Mouse (Mus musculus) neural tube, embryonic 10.5 days (tissue): ENCODE data around the gene Agbl3.

Experiments
- DNase-seq: peaks from one replicate; pipeline ENCODE4 v3.0.0-alpha.2; 2017; ENCODE audit warnings: low spot score; ENCODE audit errors: extremely low spot score

Agbl3 gene

GRCm38 (mm10) chr6:34780231-34780942 lies at the start of gene Agbl3:
TSS of gene Agbl3 (plus strand) at chr6:34780432.
- peak; percentile 97 for DNase-seq

- no peak for DNase-seq
Observed at GRCm38 (mm10) chr6:34731007-34731406, 49.2 kb upstream of the Agbl3 start.

GRCm38 (mm10) chr6:34731529-34731928 lies 48.7 kb upstream of the Agbl3 start:
- DNase-seq, result no peak

GRCm38 (mm10) chr6:34734940-34735695 lies 45.1 kb upstream of the Agbl3 start:
- no peak for DNase-seq

GRCm38 (mm10) chr6:34736934-34737333 lies 43.3 kb upstream of the Agbl3 start:
- DNase-seq, result no peak

- no peak for DNase-seq
Observed at GRCm38 (mm10) chr6:34743946-34744345, 36.3 kb upstream of the Agbl3 start.

GRCm38 (mm10) chr6:34747846-34748245 lies 32.4 kb upstream of the Agbl3 start:
- DNase-seq, result no peak

- no peak for DNase-seq
Observed at GRCm38 (mm10) chr6:34748566-34748965, 31.7 kb upstream of the Agbl3 start.

GRCm38 (mm10) chr6:34749526-34749925 lies 30.7 kb upstream of the Agbl3 start:
- no peak for DNase-seq

- DNase-seq, result no peak
Observed at GRCm38 (mm10) chr6:34750487-34751120, 29.6 kb upstream of the Agbl3 start.

GRCm38 (mm10) chr6:34751625-34752024 lies 28.6 kb upstream of the Agbl3 start:
- DNase-seq, result no peak

- peak; percentile 40 for DNase-seq
Observed at GRCm38 (mm10) chr6:34754448-34754847, 25.8 kb upstream of the Agbl3 start.

GRCm38 (mm10) chr6:34758340-34758739 lies 21.9 kb upstream of the Agbl3 start:
- DNase-seq, result no peak

GRCm38 (mm10) chr6:34760023-34760422 lies 20.2 kb upstream of the Agbl3 start:
- no peak for DNase-seq

- DNase-seq, result no peak
Observed at GRCm38 (mm10) chr6:34765721-34766120, 14.5 kb upstream of the Agbl3 start.

GRCm38 (mm10) chr6:34769984-34770383 lies 10.2 kb upstream of the Agbl3 start:
- DNase-seq, result no peak

- no peak for DNase-seq
Observed at GRCm38 (mm10) chr6:34770491-34770890, 9.7 kb upstream of the Agbl3 start.

- no peak for DNase-seq
Observed at GRCm38 (mm10) chr6:34776396-34776795, 3.8 kb upstream of the Agbl3 start.

GRCm38 (mm10) chr6:34777094-34777493 lies 3.1 kb upstream of the Agbl3 start:
- DNase-seq, result no peak

- no peak for DNase-seq
Observed at GRCm38 (mm10) chr6:34777981-34778668, 2.1 kb upstream of the Agbl3 start.

GRCm38 (mm10) chr6:34780943-34781289 lies 684 bp downstream of the Agbl3 start:
- no peak for DNase-seq

GRCm38 (mm10) chr6:34782493-34782892 lies 2.3 kb downstream of the Agbl3 start:
- no peak for DNase-seq
